Mouse (Mus musculus): Measurements from ENCODE around the gene Ccdc148. TPM values are rescaled to one million over a fixed set of nuclear protein-coding genes. Genes with fewer than 3 reads are reported as not detected.

Gene Ccdc148
- polyA plus RNA-seq (2016; fragmentation: Nextera tagmentation; extraction: Ambion mirVana): 0.24 and 0.51 TPM in 2 replicates

DNA sequence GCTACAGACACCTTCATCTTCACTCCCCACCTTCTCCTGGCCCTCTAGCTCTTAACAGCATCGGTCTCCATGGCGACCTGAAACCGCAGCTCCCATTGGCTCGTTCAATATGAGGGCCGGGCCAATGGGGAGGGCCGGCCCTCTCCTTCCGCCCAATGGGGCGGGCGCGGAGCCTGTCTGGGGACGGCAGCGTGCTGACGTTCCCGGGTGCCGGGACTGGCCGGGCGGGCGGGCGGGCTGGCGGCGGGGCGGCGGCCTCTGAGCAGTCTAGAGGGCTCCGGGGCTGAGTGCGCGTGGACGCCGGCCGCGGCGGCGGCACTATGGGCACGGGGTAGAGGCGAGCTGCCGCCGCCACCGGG, at the start of gene Ccdc148, which contains the start of gene Pkp4:
Ccdc148 (minus strand) TSS at position 79 of the 359 bp plus-strand sequence.
Pkp4 (plus strand) TSS at position 246 of the 359 bp plus-strand sequence.
- Histone ChIP-seq H3K9me3 (no peaks in the 10 kb centered on the region), H3K27me3 (ENCODE audit: insufficient read depth, poor library complexity, severe bottlenecking) (no peaks in the 10 kb centered on the region), H3K36me3 (no peaks in the 10 kb centered on the region), H3K27ac (peak within 1 kb of the TSS; percentile 95), H3K4me1 (peaks cover 20% of the 10 kb centered on the region), H3K4me3 (peak within 1 kb of the TSS; percentile 93)
- peak; percentile 97 for DNase-seq (ENCODE audit: low spot score)
- 3% methylated on average over 37 of the region's 37 CpGs for WGBS

DNA sequence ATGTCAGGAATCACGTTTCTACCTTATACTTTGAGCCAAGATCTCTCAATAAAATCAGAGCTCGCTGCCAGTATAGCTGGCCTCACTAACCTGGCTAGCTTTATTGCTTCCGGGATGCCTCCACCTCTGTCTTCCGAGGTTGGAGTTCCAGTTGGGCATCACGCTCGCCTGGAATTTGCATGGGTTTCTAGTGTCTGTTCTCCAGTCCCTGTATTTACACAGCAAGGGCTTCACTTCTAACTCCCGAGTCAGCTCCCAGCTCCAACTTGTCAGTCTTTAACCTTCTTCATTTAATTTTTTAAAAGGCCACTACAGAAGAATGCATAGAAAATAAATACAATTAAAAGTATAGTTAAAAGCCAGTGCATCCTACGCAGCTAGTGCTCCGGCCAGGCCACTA, 47.8 kb upstream of the Ccdc148 start:
- H3K27ac ChIP-seq: peak overlapping the region; percentile 79; the same call in 1 of the 2 replicates
- no peak for DNase-seq (ENCODE audit: low spot score)
- WGBS: 74% methylated on average over 9 of the region's 9 CpGs
- H3K9me3 ChIP-seq: no peaks in the 10 kb centered on the region
- H3K4me3 ChIP-seq: no peak overlapping the region
- H3K4me1 ChIP-seq: peaks cover 33% of the 10 kb centered on the region
- H3K27me3 ChIP-seq (ENCODE audit: insufficient read depth, poor library complexity, severe bottlenecking): no peaks in the 10 kb centered on the region
- H3K36me3 ChIP-seq: no peaks in the 10 kb centered on the region

DNA sequence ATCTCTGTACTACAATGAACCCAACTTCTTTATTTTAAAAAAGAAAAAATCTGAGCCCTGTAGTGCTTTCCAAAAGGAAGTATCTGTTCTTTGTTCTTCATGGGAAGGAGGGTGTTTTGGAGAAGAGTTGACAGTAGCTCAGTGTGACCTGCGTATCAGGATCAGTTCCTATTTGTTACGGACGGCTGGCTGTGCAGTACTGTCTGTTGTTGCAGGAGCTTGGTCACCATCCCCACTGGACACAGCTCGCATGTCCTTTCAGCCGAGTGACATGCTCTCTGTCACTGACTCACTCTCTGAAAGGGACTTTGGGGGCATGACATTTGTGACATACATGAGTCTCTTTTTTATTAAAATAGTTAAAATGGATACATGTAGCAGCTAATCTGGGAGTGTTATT, 47.2 kb upstream of the Ccdc148 start:
- H3K9me3 ChIP-seq: no peaks in the 10 kb centered on the region
- H3K4me1 ChIP-seq: peaks cover 38% of the 10 kb centered on the region
- WGBS: 27% methylated on average over 5 of the region's 5 CpGs
- H3K27me3 ChIP-seq (ENCODE audit: insufficient read depth, poor library complexity, severe bottlenecking): no peaks in the 10 kb centered on the region
- peak overlapping the region; percentile 79 for H3K27ac ChIP-seq
- no peak for DNase-seq (ENCODE audit: low spot score)
- peak overlapping the region; percentile 31 for H3K4me3 ChIP-seq
- no peaks in the 10 kb centered on the region for H3K36me3 ChIP-seq

DNA sequence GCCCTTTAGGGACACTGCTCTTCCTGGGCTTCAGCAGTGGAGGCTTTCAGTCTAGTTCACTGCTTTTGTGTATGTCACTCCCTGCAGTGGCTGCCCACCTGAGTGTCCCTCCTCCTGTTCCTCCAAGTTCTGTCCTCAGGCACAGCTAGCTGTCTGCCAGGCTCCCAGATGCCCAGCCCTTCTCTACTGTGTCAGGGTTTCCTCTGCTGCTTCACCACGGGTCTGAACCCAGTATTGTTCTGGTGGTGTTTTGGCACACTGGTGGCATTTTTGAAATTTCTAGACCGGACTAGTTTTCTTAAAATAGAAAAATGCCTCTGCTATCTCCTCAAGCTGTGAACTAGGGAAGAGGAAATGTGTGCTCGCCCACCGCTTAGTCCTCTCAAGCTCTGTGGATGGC, 46.8 kb upstream of the Ccdc148 start:
- Histone ChIP-seq H3K4me3 (peak overlapping the region; percentile 31), H3K36me3 (no peaks in the 10 kb centered on the region), H3K4me1 (peaks cover 38% of the 10 kb centered on the region), H3K27ac (peak overlapping the region; percentile 79), H3K27me3 (ENCODE audit: insufficient read depth, poor library complexity, severe bottlenecking) (no peaks in the 10 kb centered on the region), H3K9me3 (no peaks in the 10 kb centered on the region)
- 15% methylated on average over 4 of the region's 4 CpGs for WGBS
- DNase-seq (ENCODE audit: low spot score): no peak

DNA sequence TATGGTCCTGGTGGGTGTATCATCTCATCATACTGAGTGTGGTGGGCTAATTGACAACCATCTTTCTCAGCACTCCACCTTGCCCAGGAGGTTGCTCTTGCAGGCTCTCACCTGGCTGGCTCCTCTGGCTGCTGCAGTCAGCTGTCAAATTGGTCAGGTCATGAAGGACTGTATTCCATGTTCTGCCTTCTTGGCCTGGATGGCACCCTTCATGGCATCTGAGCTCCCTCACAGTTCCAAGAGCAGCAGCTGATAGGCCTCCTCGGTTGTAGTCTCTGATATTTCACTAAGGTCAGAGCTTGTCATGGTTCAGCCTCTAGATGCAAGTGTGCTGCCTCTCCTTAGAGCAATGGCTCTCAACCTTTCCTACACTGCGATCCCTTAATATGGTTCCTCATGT, 45.7 kb upstream of the Ccdc148 start:
- Histone ChIP-seq H3K4me1 (peaks cover 40% of the 10 kb centered on the region), H3K27me3 (ENCODE audit: insufficient read depth, poor library complexity, severe bottlenecking) (no peaks in the 10 kb centered on the region), H3K9me3 (no peaks in the 10 kb centered on the region), H3K36me3 (no peaks in the 10 kb centered on the region), H3K4me3 (no peak overlapping the region), H3K27ac (0 out of 2 replicates have a peak overlapping the region, but pooled peaks have one; percentile 13)
- 72% methylated on average over 2 of the region's 2 CpGs for WGBS
- no peak for DNase-seq (ENCODE audit: low spot score)

DNA sequence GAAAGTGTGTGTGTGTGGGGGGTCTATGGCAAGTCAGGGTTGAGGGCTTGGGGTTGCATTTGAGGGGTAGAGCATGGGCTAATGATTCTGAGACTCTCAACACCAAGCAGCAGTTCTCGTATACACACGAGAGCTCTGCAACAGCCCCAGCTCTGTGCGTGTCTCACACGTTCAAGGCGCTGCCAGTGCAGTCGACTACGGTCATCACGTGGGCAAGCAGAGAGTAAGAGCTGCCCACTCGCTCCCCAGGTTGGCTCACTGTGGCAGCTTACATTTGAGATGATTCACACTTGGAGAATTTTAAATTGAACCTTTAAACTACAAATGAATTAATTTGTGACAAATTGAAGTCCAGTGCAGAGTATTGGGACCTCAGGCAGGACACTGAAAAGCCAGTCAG, 44.6 kb upstream of the Ccdc148 start:
- Histone ChIP-seq H3K27me3 (ENCODE audit: insufficient read depth, poor library complexity, severe bottlenecking) (no peaks in the 10 kb centered on the region), H3K4me1 (peaks cover 49% of the 10 kb centered on the region), H3K36me3 (no peaks in the 10 kb centered on the region), H3K4me3 (no peak overlapping the region), H3K27ac (no peak overlapping the region), H3K9me3 (no peaks in the 10 kb centered on the region)
- DNase-seq (ENCODE audit: low spot score): no peak
- 92% methylated on average over 9 of the region's 9 CpGs for WGBS

DNA sequence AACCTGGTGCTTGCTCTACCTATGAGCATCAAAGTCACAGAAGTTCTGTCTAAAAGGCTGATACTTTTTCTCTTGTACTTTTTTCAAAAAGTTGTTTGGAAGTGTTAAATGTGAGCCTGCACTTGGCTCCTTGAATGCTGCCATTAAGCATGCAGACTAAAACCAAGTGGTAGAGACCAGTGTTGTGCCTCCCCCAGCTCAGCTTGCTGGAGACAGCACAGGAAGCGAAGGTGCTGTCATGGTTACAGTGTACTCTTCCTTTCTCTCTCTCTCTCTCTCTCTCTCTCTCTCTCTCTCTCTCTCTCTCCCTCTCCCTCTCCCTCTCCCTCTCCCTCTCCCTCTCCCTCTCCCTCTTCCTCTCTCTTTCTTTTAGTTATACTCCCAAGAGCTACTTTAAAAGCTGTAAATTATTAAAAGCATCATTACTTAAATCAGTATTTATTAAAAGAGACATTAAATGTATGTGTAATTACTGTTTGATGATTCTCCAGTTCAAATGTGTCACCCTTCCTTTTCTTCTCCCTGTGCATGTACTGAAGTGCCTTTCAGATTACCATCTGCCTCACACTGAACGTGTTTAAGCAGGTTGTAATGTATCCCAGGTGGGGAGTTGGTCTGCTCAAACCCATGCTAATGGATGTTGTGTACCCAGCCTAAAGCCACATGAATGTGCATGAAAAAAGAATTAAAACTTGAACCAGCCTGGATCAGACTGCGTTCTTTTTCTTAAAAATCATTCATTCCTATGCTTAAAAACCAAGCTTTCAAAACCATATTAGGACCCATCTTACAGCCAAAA, 43.3 kb upstream of the Ccdc148 start:
- WGBS: 73% methylated on average over 3 of the region's 3 CpGs
- Histone ChIP-seq H3K36me3 (no peaks in the 10 kb centered on the region), H3K4me1 (peaks cover 49% of the 10 kb centered on the region), H3K27ac (peak overlapping the region; percentile 62; the same call in 1 of the 2 replicates), H3K27me3 (ENCODE audit: insufficient read depth, poor library complexity, severe bottlenecking) (no peaks in the 10 kb centered on the region), H3K9me3 (no peaks in the 10 kb centered on the region), H3K4me3 (no peak overlapping the region)
- no peak for DNase-seq (ENCODE audit: low spot score)

DNA sequence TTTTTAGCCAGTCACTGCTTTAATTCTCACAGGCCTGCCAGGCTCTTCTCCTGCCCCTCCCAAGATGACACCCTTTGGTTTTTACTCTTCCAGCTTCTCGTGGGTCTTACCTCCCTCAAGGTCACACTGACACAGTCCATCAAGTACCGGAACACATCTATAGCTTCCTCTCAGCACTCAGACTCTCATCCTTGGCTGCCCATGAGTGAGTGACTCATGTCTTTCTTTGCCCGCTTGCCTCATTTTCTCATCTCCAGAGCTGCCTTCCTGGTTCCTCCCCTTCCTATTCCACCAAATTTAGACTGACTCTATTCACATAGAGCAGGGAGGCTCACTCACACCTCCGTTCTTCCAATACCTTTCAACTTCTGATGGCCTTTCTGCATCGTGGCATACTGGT, 42.4 kb upstream of the Ccdc148 start:
- 54% methylated on average over 5 of the region's 5 CpGs for WGBS

DNA sequence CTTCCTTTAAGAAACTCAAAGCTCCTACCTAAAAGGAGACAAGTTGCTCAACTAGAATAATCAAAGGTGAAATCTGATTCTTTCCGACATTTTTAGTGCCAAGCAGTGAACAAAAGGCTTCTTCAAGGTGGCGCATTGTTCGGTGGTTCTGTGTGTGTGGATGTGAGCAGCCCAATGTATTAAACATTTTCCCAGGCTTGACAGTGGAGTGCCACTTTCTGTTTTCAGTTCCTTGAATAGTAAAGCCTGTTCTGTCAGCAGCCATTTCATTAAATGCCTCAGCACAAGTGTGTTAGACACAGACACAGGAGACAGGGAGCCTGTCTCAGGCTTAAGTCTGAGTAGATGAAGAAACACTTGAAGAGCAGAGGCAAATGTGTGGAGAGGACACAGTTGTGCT, 40.0 kb upstream of the Ccdc148 start:
- 81% methylated on average over 3 of the region's 3 CpGs for WGBS
- H3K4me3 ChIP-seq: no peak overlapping the region
- H3K36me3 ChIP-seq: no peaks in the 10 kb centered on the region
- no peak for DNase-seq (ENCODE audit: low spot score)
- H3K4me1 ChIP-seq: peaks cover 32% of the 10 kb centered on the region
- H3K27me3 ChIP-seq (ENCODE audit: insufficient read depth, poor library complexity, severe bottlenecking): no peaks in the 10 kb centered on the region
- no peaks in the 10 kb centered on the region for H3K9me3 ChIP-seq
- H3K27ac ChIP-seq: no peak overlapping the region

More for the DNA sequence above, 42.4 kb upstream of the Ccdc148 start:
- no peaks in the 10 kb centered on the region for H3K27me3 ChIP-seq (ENCODE audit: insufficient read depth, poor library complexity, severe bottlenecking)
- H3K4me1 ChIP-seq: peaks cover 42% of the 10 kb centered on the region
- DNase-seq (ENCODE audit: low spot score): no peak
- H3K27ac ChIP-seq: peak overlapping the region; percentile 62
- H3K36me3 ChIP-seq: no peaks in the 10 kb centered on the region
- H3K9me3 ChIP-seq: no peaks in the 10 kb centered on the region
- no peak overlapping the region for H3K4me3 ChIP-seq

DNA sequence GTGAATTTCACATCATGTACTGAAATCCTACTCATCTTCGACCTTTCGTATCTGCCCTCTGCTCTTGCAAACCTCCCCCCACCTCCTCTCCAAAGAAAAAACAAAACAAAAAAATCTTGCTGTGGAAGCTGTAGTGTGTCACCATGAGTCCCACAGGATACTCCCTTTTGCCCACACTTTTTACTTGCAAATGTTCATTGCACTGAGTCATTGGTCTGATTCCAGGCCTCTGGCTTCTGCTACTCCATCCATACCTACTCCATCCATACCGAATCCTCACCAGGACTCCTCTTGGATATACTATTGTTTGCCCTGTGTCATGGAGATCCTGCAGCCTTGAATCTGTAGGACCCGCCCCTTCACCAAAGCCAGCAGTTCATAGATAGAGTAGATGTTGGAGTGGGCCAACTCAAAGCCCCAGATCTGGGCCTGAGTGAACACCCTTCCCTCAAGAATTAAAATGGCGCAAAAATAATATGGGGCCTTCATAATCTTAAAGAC, 39.0 kb upstream of the Ccdc148 start:
- H3K9me3 ChIP-seq: no peaks in the 10 kb centered on the region
- 90% methylated on average over 5 of the region's 5 CpGs for WGBS
- no peak overlapping the region for H3K27ac ChIP-seq
- peaks cover 32% of the 10 kb centered on the region for H3K4me1 ChIP-seq
- H3K27me3 ChIP-seq (ENCODE audit: insufficient read depth, poor library complexity, severe bottlenecking): no peaks in the 10 kb centered on the region
- no peaks in the 10 kb centered on the region for H3K36me3 ChIP-seq
- DNase-seq (ENCODE audit: low spot score): no peak
- H3K4me3 ChIP-seq: no peak overlapping the region

DNA sequence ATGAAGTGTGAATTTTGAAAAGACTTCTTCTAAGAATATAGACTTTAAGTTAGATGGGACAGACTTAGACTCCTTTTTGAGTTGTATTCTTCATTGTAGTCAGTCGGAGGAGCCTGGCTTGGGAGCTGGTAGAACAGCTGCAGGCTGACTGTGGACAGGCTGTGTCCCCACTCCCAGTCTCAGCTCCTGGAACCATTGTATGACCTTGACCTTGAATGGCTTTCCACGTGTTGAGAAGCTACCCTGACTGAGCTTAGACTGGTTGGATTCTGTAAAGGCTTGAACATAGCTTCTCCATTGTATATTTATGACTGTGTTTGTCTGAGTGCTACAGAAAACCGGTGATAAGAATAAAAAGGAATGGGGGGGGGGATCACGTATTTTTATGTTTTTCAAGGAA, 36.7 kb upstream of the Ccdc148 start:
- WGBS: 72% methylated on average over 4 of the region's 4 CpGs

DNA sequence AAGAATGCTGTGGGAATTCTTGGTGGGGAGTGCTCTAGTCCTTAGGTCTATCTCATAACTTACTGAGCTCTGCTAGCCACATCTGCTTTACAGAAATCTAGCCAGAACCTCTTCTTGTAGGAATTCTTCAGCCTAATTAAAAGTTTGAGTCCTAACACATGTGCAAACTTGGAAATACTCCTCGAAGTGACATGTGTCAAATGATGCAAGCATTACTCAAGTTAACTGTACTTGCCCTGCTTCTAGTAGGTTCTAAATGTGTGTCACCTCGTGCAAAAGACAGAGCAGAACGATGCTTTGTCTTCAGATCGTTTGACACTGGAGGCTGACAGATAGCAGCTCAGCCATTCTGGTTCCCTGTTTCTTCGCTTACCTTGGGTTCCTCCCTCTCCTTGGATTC, 32.6 kb upstream of the Ccdc148 start:
- DNase-seq (ENCODE audit: low spot score): no peak
- no peak overlapping the region for H3K4me3 ChIP-seq
- H3K36me3 ChIP-seq: peaks cover 5% of the 10 kb centered on the region; the same call in 1 of the 2 replicates
- WGBS: 71% methylated on average over 5 of the region's 5 CpGs
- H3K9me3 ChIP-seq: no peaks in the 10 kb centered on the region
- H3K27me3 ChIP-seq (ENCODE audit: insufficient read depth, poor library complexity, severe bottlenecking): no peaks in the 10 kb centered on the region
- H3K4me1 ChIP-seq: peaks cover 30% of the 10 kb centered on the region
- no peak overlapping the region for H3K27ac ChIP-seq

More for the DNA sequence above, 36.7 kb upstream of the Ccdc148 start:
- Histone ChIP-seq H3K4me1 (peaks cover 20% of the 10 kb centered on the region), H3K9me3 (no peaks in the 10 kb centered on the region), H3K27ac (peak overlapping the region; percentile 47; the same call in 1 of the 2 replicates), H3K36me3 (no peaks in the 10 kb centered on the region), H3K4me3 (no peak overlapping the region), H3K27me3 (ENCODE audit: insufficient read depth, poor library complexity, severe bottlenecking) (no peaks in the 10 kb centered on the region)
- no peak for DNase-seq (ENCODE audit: low spot score)

DNA sequence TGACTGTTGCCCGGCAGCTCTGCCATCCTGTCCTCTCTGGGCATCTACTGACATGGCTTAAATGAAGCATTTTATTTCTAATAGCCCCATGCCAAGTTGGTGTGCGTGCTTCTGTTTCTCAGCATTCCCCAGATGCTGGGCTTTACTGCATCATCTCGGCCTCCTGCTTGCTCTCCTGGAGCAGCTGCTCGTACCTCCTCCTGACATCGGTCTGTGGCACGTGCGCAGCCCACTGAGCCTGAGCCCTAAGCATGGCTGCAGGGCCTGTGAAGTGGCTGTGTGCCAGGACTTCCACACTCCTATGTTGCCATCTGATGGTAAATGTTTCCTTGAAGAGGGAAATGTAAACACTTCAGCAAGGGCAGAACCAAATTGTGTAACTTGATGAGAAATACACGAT, 31.0 kb upstream of the Ccdc148 start:
- Histone ChIP-seq H3K4me1 (peaks cover 22% of the 10 kb centered on the region), H3K27me3 (ENCODE audit: insufficient read depth, poor library complexity, severe bottlenecking) (no peaks in the 10 kb centered on the region), H3K4me3 (no peak overlapping the region), H3K36me3 (peaks cover 14% of the 10 kb centered on the region; the same call in 1 of the 2 replicates), H3K27ac (no peak overlapping the region), H3K9me3 (no peaks in the 10 kb centered on the region)
- no peak for DNase-seq (ENCODE audit: low spot score)
- 90% methylated on average over 8 of the region's 8 CpGs for WGBS

Data from heart, embryonic 10.5 days (tissue).